Mouse (Mus musculus) lung, postnatal 0 days (tissue): ENCODE data around the gene Ucp3.

Experiments
- CTCF ChIP-seq: IDR thresholded peaks from 2 replicates; pipeline ENCODE4 v1.5.1; 2016; ENCODE audit warnings: antibody characterized with exemption, mild to moderate bottlenecking
- EP300 ChIP-seq: IDR thresholded peaks from 2 replicates; pipeline ENCODE4 v1.6.1; 2016; ENCODE audit warnings: antibody characterized with exemption, mild to moderate bottlenecking, control low read depth

DNA sequence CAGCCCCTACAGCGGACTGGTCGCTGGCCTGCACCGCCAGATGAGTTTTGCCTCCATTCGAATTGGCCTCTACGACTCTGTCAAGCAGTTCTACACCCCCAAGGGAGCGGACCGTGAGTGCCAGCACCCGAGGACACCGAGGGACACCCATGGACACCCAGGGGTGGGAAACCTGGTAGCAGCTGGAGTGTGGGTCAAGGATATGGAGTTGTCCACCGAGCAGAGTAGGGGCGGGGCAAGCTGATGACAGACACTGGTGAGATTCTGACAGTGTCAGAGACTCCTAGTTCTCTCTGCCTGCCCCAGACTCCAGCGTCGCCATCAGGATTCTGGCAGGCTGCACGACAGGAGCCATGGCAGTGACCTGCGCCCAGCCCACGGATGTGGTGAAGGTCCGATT lies 7.4 kb downstream of the Ucp3 start:
- TF ChIP-seq CTCF (no peak), EP300 (no peak)
